Mouse (Mus musculus) kidney, adult 8-10 months (tissue): ENCODE measurements around the gene Arhgap40.

Experiments
- DNase-seq, 2 experiments: peaks; one replicate each; pipeline ENCODE4 v3.0.0; 2022

The Arhgap40 gene

GRCm38 (mm10) chr2:158512528-158512927 is at the start of gene Arhgap40:
Gene Arhgap40 (plus strand): TSS chr2:158512796.
- DNase-seq = no peak

GRCm38 (mm10) chr2:158474159-158474558 is 38.4 kb upstream of the Arhgap40 start:
- DNase-seq = no peak

GRCm38 (mm10) chr2:158477640-158478039 is 35.0 kb upstream of the Arhgap40 start:
- no peak for DNase-seq

- DNase-seq = no peak
Observed at GRCm38 (mm10) chr2:158498457-158498856, 14.1 kb upstream of the Arhgap40 start.

GRCm38 (mm10) chr2:158501836-158502812 is 10.5 kb upstream of the Arhgap40 start, which contains the start of gene Adig:
Gene Adig (plus strand): TSS chr2:158502612.
- DNase-seq = no peak

GRCm38 (mm10) chr2:158503226-158503625 is 9.4 kb upstream of the Arhgap40 start:
- no peak for DNase-seq

- no peak for DNase-seq
Observed at GRCm38 (mm10) chr2:158503671-158504070, 8.9 kb upstream of the Arhgap40 start.

- no peak for DNase-seq
Observed at GRCm38 (mm10) chr2:158506475-158506874, 6.1 kb upstream of the Arhgap40 start.

- DNase-seq = no peak
Observed at GRCm38 (mm10) chr2:158507046-158507445, 5.5 kb upstream of the Arhgap40 start.

- peak; percentile 54 to 66 for DNase-seq
Observed at GRCm38 (mm10) chr2:158510665-158511064, 1.9 kb upstream of the Arhgap40 start.

GRCm38 (mm10) chr2:158513821-158514336 is 1.3 kb downstream of the Arhgap40 start:
- no peak for DNase-seq

GRCm38 (mm10) chr2:158518583-158518982 is 6.0 kb downstream of the Arhgap40 start:
- DNase-seq = no peak

- DNase-seq = no peak
Observed at GRCm38 (mm10) chr2:158519071-158519470, 6.5 kb downstream of the Arhgap40 start.

GRCm38 (mm10) chr2:158519800-158520199 is 7.2 kb downstream of the Arhgap40 start:
- DNase-seq = no peak

- peak; percentile 67 to 77 for DNase-seq
Observed at GRCm38 (mm10) chr2:158523060-158523459, 10.5 kb downstream of the Arhgap40 start.

GRCm38 (mm10) chr2:158524129-158524860 is 11.7 kb downstream of the Arhgap40 start:
- DNase-seq = peak in 1 of 2 experiments; percentile 26

- DNase-seq = peak; percentile 27 to 66
Observed at GRCm38 (mm10) chr2:158534090-158534489, 21.5 kb downstream of the Arhgap40 start.

GRCm38 (mm10) chr2:158534559-158534958 is 22.0 kb downstream of the Arhgap40 start:
- no peak for DNase-seq

- no peak for DNase-seq
Observed at GRCm38 (mm10) chr2:158539433-158540305, 27.1 kb downstream of the Arhgap40 start.

GRCm38 (mm10) chr2:158541286-158541685 is 28.7 kb downstream of the Arhgap40 start:
- no peak for DNase-seq

- no peak for DNase-seq
Observed at GRCm38 (mm10) chr2:158545266-158545665, 32.7 kb downstream of the Arhgap40 start.

GRCm38 (mm10) chr2:158546751-158547150 is 34.2 kb downstream of the Arhgap40 start:
- DNase-seq = peak; percentile 35 to 74
